Comparison of ENCODE assay signal across 21 mouse cellular contexts in genomic region chr2:75491150-75491549, GRCm38 (mm10).
DNase-seq lines count a peak whose midpoint lies in the region; ATAC-seq and TF ChIP-seq lines count a peak whose summit lies in the region.
"Had no signal": no experiment of that assay in that cellular context is flagged by ENCODE, and none has a peak within 500 bp of the region (broad histone marks: within the 10 kb centered on the region; RNA-seq: fewer than 3 reads in every experiment).

No protein-coding gene starts in this region.

- H3K27me3 ChIP-seq in intestine, embryonic 15.5 days (replicated peaks) = no peaks in the 10 kb centered on the region
- H3K27me3 ChIP-seq in intestine, postnatal 0 days (replicated peaks; ENCODE audit: control insufficient read depth, insufficient read depth, low read length) = peaks cover 7% of the 10 kb centered on the region; the same call in 1 of the 2 replicates
- no peaks in the 10 kb centered on the region for H3K27me3 ChIP-seq in limb, embryonic 10.5 days (ENCODE audit: low read depth, poor library complexity, severe bottlenecking)
- no peaks in the 10 kb centered on the region for H3K27me3 ChIP-seq in midbrain, embryonic 10.5 days (ENCODE audit: low read depth, poor library complexity, severe bottlenecking)
- H3K27me3 ChIP-seq: CH12.LX; embryonic facial prominence, embryonic 12.5 days; forebrain, embryonic 13.5 days; forebrain, embryonic 15.5 days; Patski had no signal

- H3K36me3 ChIP-seq in intestine, embryonic 15.5 days = no peaks in the 10 kb centered on the region
- H3K36me3 ChIP-seq in intestine, postnatal 0 days (ENCODE audit: control insufficient read depth, insufficient read depth) = no peaks in the 10 kb centered on the region
- no peaks in the 10 kb centered on the region for H3K36me3 ChIP-seq in limb, embryonic 10.5 days
- H3K36me3 ChIP-seq in midbrain, embryonic 10.5 days = no peaks in the 10 kb centered on the region
- H3K36me3 ChIP-seq: embryonic facial prominence, embryonic 10.5 days; embryonic facial prominence, embryonic 12.5 days; forebrain, embryonic 15.5 days; G1E had no signal

- no peak overlapping the region for H3K9ac ChIP-seq in intestine, embryonic 15.5 days
- no peak overlapping the region for H3K9ac ChIP-seq in intestine, postnatal 0 days (ENCODE audit: low read depth, low read length)
- H3K9ac ChIP-seq: embryonic facial prominence, embryonic 12.5 days; forebrain, embryonic 13.5 days; forebrain, embryonic 15.5 days; forebrain, postnatal 0 days had no signal

- peaks cover 8% of the 10 kb centered on the region; the same call in 1 of the 2 replicates for H3K4me1 ChIP-seq in intestine, embryonic 15.5 days (replicated peaks)
- H3K4me1 ChIP-seq in intestine, postnatal 0 days (replicated peaks; ENCODE audit: control insufficient read depth, insufficient read depth, low read length) = no peaks in the 10 kb centered on the region
- peaks cover 50% of the 10 kb centered on the region for H3K4me1 ChIP-seq in limb, embryonic 10.5 days
- H3K4me1 ChIP-seq in midbrain, embryonic 10.5 days = no peaks in the 10 kb centered on the region
- H3K4me1 ChIP-seq: forebrain, embryonic 15.5 days had no signal

- peak; percentile 56 for ATAC-seq in intestine, embryonic 15.5 days
- ATAC-seq in intestine, postnatal 0 days = no peak; the same call in 1 of the 2 replicates
- ATAC-seq: activated CD4-positive, CD25-positive, alpha-beta regulatory T cell, adult 4 months; CD4-positive, CD25-positive, alpha-beta regulatory T cell, adult 4 months; forebrain, embryonic 13.5 days; forebrain, embryonic 15.5 days; forebrain, postnatal 0 days; Patski had no signal

- DNase-seq in limb, embryonic 10.5 days (ENCODE audit: low spot score) = no peak
- DNase-seq in midbrain, embryonic 10.5 days (ENCODE audit: low spot score) = no peak
- DNase-seq in neural tube, embryonic 10.5 days (ENCODE audit: extremely low spot score, low spot score) = no peak
- DNase-seq: adrenal gland, adult 8-10 months; cerebellum, adult 11-12 months; cerebellum, adult 2 months; cerebellum, adult 9-10 months; cerebellum, postnatal 10 days; cerebellum, postnatal 25 days; forebrain, postnatal 0 days had no signal

- H3K4me3 ChIP-seq in intestine, embryonic 15.5 days (replicated peaks) = no peak overlapping the region
- no peak overlapping the region for H3K4me3 ChIP-seq in intestine, postnatal 0 days (ENCODE audit: low read depth, low read length)
- H3K4me3 ChIP-seq in limb, embryonic 10.5 days = no peak overlapping the region
- H3K4me3 ChIP-seq in midbrain, embryonic 10.5 days = no peak overlapping the region
- H3K4me3 ChIP-seq: embryonic facial prominence, embryonic 10.5 days; embryonic facial prominence, embryonic 12.5 days; forebrain, embryonic 13.5 days; forebrain, embryonic 15.5 days had no signal

- no peak overlapping the region for H3K27ac ChIP-seq in intestine, embryonic 15.5 days
- no peak overlapping the region for H3K27ac ChIP-seq in intestine, postnatal 0 days (ENCODE audit: low read depth, low read length)
- H3K27ac ChIP-seq in limb, embryonic 10.5 days = peak overlapping the region; percentile 77
- H3K27ac ChIP-seq in midbrain, embryonic 10.5 days (replicated peaks) = no peak overlapping the region
- H3K27ac ChIP-seq: embryonic facial prominence, embryonic 10.5 days; embryonic facial prominence, embryonic 12.5 days; forebrain, embryonic 13.5 days; forebrain, embryonic 15.5 days had no signal

- H3K4me2 ChIP-seq in intestine, embryonic 15.5 days (replicated peaks) = no peak overlapping the region
- H3K4me2 ChIP-seq in intestine, postnatal 0 days (replicated peaks; ENCODE audit: low read depth) = no peak overlapping the region
- H3K4me2 ChIP-seq: embryonic facial prominence, embryonic 12.5 days; forebrain, embryonic 13.5 days; forebrain, embryonic 15.5 days had no signal

- WGBS in intestine, embryonic 15.5 days = 60% methylated on average over 1 of the region's 1 CpGs
- WGBS in intestine, postnatal 0 days = 41% methylated on average over 1 of the region's 1 CpGs
- 73% methylated on average over 1 of the region's 1 CpGs for WGBS in limb, embryonic 10.5 days
- 90% methylated on average over 1 of the region's 1 CpGs for WGBS in midbrain, embryonic 10.5 days

- no peak for TF ChIP-seq CTCF in intestine, postnatal 0 days (IDR thresholded peaks at IDR 0.05; ENCODE audit: low read depth)

- H3K9me3 ChIP-seq in intestine, embryonic 15.5 days = no peaks in the 10 kb centered on the region
- no peaks in the 10 kb centered on the region for H3K9me3 ChIP-seq in intestine, postnatal 0 days (ENCODE audit: control insufficient read depth)
- no peaks in the 10 kb centered on the region for H3K9me3 ChIP-seq in limb, embryonic 10.5 days (replicated peaks)
- no peaks in the 10 kb centered on the region for H3K9me3 ChIP-seq in midbrain, embryonic 10.5 days (replicated peaks)
- H3K9me3 ChIP-seq: embryonic facial prominence, embryonic 10.5 days; embryonic facial prominence, embryonic 12.5 days; forebrain, embryonic 13.5 days; forebrain, embryonic 15.5 days; G1E had no signal
